Mouse (Mus musculus): ENCODE data around the gene Ctcfl.
A peak's percentile ranks its signal among the peaks of the same experiment; 100 is the strongest.

Ctcfl gene

DNA sequence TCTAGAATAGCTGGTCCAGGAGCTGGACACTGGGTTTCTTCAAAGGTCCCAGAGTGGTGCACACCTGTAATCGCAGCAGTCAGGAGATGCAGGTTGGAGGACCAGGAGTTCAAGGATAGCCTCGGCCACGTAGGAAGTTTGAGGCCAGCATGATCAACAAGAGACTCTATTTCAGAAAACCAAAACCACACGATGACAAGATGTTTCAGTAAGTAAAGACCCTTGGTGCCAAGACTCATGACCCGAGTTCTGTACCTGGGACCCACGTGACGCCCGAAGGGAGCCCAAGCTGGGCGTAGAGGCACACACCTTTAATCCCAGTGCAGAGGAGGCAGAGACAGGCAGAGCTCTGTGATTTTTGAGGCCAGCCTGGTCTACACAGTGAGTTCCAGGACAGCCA, 36.2 kb downstream of the Ctcfl start:
- no peak for DNase-seq (ENCODE audit: low read depth, low spot score)

DNA sequence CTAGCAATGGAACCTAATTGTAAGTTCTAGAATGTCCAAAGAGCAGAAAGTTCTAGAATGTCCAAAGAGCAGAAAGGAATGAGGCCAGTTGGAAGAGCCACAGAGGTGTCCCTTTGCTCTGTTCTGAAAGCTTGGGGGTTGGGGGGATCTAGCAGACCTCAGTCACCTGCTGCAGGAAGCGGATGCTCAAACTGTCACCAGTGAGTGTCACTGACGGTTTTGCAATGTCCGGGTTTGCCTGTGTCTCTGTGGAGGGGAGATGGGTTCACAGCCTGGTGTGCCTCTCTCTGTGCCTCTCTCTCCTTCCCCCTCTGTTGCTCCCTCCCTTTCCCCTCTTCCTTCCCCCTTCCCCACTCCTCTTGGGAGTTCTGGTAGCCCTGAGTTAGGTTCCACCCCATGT, 36.6 kb downstream of the Ctcfl start:
- no peak for DNase-seq (ENCODE audit: low read depth, low spot score)

DNA sequence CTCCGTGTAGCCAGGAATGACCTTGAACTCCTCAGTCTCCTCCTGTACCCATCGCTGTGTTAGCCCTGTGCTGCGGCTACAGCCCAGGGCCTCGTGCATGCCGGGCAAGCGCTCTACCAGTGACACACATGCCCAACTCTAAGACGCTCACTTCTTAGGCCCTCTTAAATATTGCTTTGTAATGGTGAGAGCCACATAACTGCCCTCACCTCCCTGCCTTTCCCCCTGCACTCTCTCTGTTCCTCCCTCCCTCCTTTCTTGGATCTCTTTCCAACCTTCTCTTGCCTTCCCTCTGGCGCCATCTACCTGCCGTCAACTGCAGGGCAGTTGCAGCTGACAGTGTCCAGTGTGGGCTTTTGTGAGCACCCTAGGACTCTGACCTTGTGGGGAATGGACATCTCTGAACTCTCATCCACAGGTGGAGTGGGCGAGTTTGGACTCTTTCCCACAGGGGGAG, 38.5 kb downstream of the Ctcfl start:
- DNase-seq (ENCODE audit: low read depth, low spot score): peak; percentile 83

DNA sequence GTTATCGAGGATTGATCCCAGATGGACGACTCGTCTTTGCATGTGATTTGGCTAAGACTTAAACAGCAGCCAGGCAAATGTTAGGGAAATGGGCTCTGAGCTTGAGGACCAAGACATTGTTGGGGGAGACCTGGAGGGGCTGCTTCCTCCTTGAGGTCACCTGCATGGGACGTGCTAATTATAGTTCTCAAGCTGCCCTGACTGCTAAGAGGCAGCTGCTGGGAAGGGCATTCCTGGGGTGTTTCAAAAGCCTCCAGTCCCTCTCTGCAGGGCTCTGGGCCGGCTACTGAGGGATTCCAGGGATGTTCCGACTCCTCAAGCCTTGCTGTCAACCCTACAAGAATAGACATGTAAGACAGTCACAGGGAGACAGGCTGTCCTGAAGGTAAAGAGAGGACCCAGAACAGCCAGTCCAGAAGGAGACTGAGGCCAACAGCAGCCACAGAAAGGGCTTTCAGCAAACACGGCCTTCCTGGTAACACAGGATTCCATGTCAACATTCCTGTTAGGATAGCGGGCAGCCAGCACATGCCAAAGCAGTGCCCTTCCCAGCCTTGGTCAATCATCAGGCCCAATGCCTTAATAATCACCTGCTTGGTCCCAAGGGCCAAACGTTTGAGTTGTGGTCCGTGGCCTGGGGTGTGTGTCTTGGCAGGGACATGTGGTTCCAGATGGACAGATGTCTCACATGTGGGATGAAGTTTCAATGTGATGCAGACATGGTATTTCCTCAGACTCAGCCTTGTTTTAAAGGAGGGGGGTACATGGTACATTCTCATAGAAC, 39.4 kb downstream of the Ctcfl start:
- no peak for DNase-seq (ENCODE audit: low read depth, low spot score)

DNA sequence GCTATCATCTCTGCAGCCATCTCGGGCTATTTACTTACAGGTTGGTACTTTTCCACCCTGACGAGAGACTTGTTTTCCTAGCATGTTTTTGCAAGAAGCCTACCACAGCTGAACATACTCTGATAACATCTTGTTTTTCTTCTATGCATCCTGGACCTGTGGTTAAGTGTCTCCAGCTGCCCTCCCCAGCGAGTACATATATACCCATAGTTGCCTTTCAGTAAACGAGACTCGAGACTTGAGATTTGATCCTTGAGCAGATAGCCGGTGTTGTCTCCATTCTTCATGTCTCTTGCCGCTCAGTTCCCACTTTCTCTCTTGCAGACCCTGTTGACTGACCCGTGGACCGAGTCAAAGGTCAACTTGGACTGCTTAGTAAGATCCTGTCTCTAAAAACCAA, 42.4 kb downstream of the Ctcfl start:
- no peak for DNase-seq (ENCODE audit: low read depth, low spot score)

DNA sequence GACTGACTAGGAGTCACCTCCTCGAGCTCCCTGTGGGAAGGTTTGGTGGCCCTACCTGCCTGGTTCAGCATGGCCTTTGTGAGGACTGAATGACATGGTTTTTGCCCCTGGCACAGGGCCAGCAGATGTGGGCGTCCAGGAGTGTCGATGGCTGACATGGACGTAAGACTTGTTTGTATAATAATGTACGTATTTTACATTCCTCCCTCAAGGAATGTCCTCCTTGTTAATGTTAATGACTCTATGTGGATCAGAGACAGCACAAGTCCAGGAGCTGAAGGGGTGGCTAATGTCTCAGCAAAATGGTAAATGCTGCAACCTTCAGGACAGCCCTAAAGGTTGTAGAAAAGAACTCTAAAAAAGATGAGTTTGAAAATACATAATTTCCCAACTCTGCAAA, 45.7 kb downstream of the Ctcfl start:
- DNase-seq (ENCODE audit: low read depth, low spot score): peak; percentile 78

DNA sequence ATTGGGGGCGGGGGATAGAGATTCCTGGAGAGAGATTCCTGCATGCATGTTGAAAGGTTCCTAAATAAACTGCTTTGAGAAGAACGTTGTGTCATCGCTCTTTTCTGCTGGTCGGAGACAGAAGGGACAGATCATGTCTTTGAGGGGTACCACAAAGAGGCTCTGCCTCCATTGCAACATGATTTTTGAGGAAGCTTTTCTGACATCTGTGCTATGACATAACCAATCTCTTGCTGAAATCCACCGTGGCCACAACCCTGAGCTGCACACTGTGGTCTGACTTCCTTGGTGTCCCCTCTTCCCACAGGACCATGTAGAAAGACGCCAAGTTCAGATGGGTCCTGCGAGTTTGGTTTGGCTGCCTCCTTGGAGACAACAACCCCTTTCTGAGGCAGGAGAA, 46.4 kb downstream of the Ctcfl start:
- no peak for DNase-seq (ENCODE audit: low read depth, low spot score)

DNA sequence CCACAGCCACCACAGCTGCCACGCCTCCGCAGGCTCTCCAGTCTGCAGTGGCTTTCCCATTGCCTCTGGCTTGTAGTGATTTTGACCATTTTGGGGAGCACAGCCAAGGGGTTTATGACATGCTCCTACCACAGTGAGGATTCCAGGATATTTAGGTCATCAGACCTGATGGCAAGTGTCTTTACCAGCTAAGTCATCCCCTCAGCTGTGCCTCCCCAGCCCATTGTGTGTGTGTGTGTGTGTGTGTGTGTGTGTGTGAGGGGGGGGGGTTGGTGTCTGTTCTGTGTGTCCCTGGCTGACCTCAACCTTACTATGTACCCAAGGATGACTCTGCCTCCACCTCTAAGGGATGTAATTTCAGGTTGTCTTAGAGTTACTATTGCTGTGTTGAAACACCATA, 54.5 kb downstream of the Ctcfl start:
- DNase-seq (ENCODE audit: low read depth, low spot score): no peak

DNA sequence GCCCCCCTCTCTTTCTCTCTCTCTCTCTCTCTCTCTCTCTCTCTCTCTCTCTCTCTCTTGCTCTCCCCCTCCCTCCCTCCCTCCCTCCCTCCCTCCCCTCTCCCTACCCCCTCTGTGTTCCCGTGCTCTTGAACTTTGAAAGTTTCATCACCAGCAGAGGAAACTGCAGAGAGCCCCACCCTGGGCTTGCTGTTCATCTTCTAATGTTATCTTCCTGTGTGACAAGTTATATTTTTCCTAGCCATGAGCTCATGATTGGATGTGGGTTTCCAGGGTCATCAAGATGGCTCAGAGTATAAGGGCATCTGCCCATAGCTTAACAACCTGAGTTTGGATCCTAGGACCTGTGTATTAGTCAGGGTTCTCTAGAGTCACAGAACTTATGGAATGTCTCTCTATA, 56.1 kb downstream of the Ctcfl start:
- no peak for DNase-seq (ENCODE audit: low read depth, low spot score)

DNA sequence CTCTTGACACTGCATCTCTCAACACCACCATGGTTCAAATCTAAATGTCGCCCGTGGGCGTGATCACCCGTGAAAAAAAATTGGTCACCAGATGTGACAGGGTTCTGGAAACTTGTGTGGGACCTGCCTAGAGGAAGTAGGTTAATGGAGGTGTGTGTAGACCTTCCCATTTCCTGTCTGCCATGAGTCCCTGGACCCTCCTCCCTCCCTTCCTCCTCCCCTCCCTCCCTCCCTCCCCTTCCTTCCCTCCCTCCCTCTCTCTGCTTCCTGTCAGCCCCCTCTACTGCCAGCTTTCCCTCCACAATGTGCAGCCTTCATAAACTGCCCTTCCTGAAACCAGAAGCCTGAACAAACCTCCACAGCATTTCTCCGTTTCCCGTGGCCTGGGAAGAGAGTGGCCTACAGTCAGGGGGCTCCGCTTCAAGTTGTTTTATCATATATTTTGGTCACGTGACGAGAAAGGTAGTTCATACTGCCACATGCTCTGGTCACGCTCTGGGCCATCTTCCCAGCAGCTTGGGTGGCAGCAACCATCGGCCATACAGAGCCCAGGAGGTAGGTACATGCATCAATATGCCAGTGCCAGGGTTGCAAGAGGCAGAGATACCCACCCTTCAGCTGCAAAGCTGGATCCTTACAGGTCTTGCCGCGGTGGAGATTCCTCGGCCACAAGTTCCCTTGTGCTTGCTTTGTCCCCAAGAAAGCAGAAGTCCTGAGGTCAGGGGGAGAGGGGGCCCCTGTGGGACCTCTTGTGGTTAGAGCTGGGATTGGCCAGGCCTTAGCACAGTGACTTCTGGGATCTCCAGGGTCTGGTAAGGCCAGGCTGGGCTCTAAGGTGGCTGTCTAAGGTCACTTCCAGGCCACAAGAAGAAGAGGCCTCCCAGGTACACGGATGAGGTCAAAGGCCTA, 57.6 kb downstream of the Ctcfl start:
- DNase-seq (ENCODE audit: low read depth, low spot score): no peak

DNA sequence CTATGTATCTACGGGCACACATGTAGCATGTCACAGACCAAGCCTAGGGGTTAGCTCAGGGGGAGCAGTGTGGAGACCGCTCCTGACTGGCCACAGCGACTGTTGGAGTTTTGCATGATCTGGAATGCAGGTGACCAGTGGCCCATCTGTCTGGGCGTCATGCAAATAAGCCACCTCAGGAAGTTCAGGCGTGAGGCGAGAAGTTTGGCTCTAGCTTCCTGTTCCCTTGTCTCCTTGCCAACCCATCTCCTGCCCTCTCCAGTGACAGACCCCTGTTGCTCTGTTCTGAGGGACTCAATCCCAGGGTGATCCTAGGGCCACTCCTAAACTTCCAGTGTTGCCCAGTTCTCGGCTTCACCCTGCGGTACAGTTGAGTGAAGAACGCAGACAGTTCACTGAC, 58.9 kb downstream of the Ctcfl start:
- DNase-seq (ENCODE audit: low read depth, low spot score): no peak

DNA sequence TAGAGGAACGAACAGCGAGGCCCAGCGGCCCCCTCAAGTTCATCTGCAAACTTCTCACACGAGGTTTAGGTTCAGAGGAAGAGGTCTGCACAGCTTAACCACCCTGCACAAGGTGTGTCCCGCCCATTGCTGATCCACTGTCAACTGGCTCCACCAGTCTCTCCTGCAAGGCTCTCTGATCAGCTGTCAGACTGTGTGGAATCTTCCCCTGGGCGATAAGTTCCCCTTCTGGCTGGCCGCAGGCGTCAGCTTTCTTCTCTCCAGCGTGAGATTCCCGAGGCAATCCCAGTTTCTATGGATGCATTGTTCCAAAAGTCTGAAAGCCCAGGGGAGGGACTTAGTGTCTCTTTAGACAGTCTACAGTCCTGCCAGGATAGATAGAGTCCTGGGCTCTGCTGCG, 61.1 kb downstream of the Ctcfl start:
- DNase-seq (ENCODE audit: low read depth, low spot score): peak; percentile 89

DNA sequence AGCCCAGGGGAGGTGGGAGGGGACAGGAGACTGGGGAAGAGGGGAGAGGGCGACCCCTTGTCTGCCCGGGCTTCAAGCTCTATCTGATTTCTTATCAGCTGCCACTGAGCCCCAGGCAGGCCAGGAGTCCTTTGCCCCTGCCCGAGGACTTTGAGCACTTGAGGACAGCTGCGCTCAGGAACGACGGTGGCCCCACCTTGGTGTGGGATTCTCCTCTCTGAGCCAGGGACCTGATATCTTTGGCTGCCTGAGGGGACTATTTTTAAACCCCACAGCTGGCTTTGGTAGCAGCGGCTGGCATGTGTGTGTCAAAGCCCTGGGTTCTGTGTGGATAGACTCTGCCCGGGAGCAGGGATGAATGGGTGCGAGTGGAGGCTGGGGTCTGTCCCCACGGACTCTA, 61.7 kb downstream of the Ctcfl start:
- no peak for DNase-seq (ENCODE audit: low read depth, low spot score)

DNA sequence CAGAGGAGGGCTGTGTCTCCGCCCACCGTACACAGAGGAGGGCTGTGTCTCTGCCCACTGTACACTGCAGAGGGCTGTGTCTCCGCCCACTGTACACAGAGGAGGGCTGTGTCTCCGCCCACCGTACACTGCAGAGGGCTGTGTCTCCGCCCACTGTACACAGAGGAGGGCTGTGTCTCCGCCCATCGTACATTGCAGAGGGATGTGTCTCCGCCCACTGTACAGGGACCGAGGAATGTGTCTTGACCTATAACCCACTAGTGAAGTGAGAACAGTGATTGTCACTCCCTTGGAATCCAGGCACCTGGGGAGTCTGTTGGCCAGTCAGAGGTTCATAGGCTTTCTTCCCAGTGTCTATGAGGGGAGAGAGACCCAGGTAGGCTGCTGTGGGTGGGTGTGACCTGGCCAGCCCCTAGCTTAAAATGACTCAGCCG, 62.4 kb downstream of the Ctcfl start:
- peak; percentile 97 for DNase-seq (ENCODE audit: low read depth, low spot score)

DNA sequence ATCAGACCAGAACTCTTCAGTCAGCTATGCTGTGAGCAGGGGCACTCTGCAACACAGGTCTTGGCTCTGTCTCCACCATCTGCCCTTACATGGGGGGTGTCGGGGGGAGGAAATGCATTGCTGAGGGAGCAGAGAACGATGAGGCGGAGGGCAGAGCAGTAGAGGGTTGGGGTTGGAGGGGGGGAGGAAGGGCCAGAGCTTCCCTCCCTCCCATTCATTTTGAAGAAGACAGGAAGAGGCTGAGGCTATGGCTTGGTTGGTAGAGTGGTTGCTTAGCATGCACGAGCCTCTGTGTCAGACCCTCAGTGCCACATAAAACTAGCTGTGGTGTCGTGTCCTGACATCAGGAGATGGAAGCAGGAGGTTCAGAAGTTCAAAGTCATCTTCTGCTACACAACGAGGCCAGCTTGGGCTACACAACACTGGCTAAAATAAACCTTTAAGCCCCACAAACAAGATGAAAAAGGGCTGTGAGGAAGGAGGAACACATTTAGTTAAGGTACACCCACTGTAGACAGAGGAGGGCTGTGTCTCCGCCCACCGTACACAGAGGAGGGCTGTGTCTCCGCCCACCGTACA, 62.9 kb downstream of the Ctcfl start:
- no peak for DNase-seq (ENCODE audit: low read depth, low spot score)

DNA sequence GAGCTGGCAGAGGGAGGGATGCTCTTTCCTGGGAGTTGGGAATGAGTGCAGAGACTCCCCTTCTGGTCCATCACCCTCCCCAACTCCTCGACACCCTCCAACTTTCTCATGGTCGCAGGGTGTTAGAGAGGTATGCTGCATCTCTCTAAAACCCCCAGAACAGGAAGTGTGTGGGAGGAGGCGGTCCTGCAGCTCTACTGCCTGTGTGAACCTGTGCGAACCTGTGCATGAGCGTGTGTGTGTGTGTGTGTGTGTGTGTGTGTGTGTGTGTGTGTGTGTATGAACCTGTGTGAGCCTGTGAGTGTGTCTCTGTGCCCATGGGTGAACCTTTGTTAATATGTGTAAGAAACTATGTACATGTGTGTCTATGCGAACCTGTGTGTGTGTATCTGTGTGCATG, 65.5 kb downstream of the Ctcfl start:
- no peak for DNase-seq (ENCODE audit: low read depth, low spot score)

DNA sequence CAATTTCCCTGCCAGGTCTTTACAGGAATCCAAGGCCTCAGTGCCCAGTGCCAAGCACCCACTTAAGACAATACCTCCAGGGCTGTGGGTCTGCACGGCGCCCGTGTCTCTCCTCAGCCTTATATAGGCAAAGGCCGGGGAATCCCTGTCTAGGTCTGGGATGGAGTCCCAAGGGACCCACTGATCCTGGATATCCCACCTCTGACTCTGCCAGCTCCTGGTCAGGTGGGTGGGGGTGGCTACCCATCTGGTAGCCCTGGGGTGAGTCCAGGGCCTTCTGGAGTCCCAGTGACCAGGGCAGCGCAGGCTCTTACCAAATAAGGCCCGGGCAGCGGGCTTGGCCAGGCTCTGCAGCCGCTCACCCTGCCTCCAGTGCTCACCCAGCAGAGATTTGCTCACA, 66.4 kb downstream of the Ctcfl start:
- no peak for DNase-seq (ENCODE audit: low read depth, low spot score)

DNA sequence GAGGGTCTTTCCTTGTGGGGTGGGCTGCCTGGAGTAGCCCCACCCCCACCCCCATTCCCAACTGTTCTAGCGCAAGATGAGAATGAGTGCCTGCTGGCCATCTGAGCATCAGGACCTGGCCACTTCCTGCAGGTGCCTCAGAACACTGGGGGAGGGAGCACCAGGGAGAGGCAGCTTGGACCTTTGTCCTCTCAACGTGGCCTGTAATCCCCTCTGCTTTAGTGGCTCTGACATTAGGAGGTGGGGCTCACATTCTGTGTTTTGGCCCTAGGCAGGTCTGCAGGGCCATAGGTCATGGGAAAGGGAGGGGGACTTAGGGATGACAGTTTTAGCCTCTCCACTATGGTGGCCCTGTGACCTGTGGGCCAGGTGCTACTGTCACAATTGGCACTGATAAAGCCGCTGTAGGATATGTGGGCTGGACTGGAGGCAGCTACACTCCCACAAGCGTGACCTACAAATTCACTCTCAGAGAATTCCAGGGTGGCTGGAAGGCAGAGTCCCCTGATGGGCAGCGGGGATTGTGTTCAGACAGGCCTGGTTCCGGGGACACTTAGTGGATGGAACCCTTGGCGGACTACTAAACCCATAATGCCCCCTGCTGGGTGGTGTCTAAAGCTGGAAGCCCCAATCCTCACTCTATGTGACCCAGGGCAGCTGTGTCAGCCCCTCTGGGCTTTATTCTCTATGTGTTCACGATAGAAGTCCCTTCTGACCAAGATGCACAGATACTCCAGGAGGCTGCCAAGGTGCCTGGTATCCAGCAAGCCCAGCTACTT, 68.5 kb downstream of the Ctcfl start:
- DNase-seq (ENCODE audit: low read depth, low spot score): no peak

DNA sequence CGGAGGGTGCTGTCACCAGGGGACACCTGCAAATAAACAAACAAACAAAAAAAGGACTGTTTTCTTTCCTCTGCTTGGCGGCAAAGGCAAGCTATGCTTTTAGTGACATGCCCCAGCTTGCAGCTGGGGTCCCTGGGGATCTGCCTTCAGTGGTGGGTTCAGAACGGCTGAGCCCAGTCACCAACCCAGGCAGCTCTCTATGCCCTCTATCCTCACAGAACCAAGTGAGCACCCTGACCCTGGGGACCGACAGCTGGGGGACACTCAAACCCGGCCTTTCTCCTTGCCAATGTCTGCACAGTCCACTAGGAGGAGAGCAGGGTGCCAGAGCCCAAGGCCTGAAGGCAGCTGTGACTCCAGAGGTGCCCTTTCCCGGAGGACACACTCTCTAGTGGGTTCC, 69.5 kb downstream of the Ctcfl start:
- DNase-seq (ENCODE audit: low read depth, low spot score): no peak

DNA sequence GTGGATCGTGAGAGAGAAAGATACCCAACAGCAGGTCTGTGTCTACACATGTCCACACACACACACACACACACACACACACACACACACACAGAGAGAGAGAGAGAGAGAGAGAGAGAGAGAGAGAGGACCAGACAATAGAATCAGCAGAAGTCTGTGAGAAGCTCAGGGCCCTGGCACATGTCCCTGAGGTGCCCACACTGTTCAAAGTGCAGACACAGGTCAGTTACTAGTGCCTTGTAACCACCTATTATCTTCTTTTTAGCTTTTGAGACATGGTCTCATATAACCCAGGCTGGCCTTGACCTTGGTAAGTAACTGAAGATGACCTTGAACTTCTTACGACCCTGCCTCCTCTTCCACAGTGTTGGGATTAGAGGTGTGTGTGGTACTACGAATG, 70.1 kb downstream of the Ctcfl start:
- peak; percentile 29 for DNase-seq (ENCODE audit: low read depth, low spot score)

DNA sequence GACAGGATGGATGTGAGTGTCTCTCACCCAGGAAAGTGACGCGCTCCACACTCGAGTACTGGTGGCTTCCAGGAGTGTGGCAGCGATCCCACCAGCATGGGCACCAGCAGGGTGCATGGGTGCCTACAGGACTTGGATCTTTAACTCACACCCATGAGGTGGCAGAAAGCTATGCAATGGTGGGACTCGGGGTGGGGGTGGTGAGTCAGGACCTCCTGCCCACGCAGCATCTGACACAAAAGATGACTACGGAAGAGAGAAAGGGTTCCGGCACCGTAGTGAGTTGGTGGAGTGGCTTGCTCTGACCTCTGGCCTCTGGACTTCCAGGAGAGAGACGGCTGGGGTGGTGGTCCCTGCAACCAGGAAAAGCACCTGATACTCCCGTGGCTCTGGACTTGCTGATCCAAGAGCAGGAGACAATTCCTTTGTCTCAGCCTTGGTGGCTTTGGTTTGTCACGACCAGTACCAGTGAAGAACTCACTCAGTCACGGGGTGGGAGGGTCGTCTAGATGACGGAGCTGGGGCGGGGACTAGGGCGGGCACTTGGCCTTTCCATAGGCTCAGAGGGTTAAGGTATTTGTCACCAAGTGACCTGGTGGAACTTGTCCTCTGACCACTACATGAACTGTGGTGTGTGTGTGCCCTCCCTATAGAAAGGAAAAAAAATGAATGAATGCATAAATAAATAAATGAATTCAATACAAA, 71.1 kb downstream of the Ctcfl start:
- DNase-seq (ENCODE audit: low read depth, low spot score): peak; percentile 44

Measured in ZHBTc4 (cell line).